Mouse (Mus musculus): ENCODE measurements around the gene Emilin3.
A peak's percentile ranks its signal among the peaks of the same experiment; 100 is the strongest.

Gene Emilin3

GRCm38 (mm10) chr2:160915821-160916610 lies 3.9 kb upstream of the Emilin3 start:
- DNase-seq (ENCODE audit: low read depth) = no peak

- DNase-seq (ENCODE audit: low read depth) = no peak
Measured at GRCm38 (mm10) chr2:160914656-160915055, 2.5 kb upstream of the Emilin3 start.

- DNase-seq (ENCODE audit: low read depth) = no peak
Measured at GRCm38 (mm10) chr2:160911558-160912201, 448 bp downstream of the Emilin3 start.

DNA sequence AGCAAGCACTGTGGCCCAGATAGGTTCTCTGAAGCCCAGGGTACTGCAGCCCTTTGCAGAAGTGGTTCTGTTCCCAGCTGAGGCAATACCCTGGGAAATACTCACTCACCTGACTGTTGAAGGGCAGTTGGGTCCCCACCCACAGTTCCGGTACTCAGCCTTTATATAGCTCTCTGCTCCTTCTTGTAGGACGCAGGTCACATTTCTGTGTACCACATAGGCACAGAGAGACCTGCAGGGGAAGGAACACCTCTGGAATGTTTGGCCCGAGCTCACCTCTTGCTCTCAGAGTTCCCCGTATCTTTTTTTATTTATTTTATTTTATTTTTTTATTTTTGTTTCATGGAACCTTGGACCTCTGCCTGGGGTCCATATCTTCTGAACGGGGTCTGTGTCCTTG lies 1.5 kb downstream of the Emilin3 start:
- no peak for DNase-seq (ENCODE audit: low read depth)

GRCm38 (mm10) chr2:160908607-160909006 lies 3.5 kb downstream of the Emilin3 start:
- no peak for DNase-seq (ENCODE audit: low read depth)

GRCm38 (mm10) chr2:160906101-160906500 lies 6.0 kb downstream of the Emilin3 start:
- DNase-seq (ENCODE audit: low read depth) = no peak

DNA sequence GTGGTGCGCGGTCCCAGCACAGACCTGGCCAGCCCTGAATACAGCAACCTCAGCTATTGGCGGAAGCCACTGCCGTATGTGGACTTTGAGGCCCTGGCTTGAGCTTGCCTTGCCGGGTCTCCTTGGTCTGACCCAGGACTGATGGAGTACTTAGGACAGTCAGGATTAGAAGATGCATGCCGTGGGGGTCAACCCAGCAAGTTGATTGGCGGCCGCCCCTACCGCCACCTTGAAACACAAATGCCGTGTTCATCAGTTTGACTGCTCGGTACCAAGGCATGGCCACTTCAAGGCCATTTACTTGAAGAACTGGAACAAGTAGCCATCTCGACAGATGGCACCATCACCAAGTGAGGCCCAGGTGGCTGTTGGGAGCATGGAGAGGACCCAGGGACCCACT lies 6.8 kb downstream of the Emilin3 start:
- DNase-seq (ENCODE audit: low read depth) = no peak

- no peak for DNase-seq (ENCODE audit: low read depth)
Measured at GRCm38 (mm10) chr2:160901656-160902412, 10.3 kb downstream of the Emilin3 start.

- no peak for DNase-seq (ENCODE audit: low read depth)
Measured at GRCm38 (mm10) chr2:160891697-160892096, 20.4 kb downstream of the Emilin3 start.

- DNase-seq (ENCODE audit: low read depth) = no peak
Measured at GRCm38 (mm10) chr2:160891045-160891444, 21.1 kb downstream of the Emilin3 start.

DNA sequence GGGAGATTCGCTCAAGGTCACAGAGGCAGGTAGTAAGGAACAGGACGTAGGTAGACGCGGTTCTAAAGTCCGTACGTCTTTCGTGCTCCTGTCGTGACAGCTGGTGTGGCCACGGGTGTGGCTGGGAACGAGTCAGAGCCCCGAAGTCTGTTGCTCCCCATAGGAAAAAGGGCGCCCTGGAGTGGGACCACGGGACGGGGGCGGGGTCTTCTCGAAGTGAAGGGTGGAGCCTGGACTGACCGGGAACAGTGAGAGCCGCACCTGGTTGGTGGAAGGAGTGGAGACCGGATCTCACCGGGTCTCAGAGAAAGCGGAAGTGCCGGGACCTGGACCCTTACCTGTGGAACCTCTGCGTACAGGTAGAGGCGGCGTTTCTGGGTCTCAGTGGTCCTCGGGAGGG lies 24.3 kb downstream of the Emilin3 start:
- DNase-seq (ENCODE audit: low read depth) = no peak

DNA sequence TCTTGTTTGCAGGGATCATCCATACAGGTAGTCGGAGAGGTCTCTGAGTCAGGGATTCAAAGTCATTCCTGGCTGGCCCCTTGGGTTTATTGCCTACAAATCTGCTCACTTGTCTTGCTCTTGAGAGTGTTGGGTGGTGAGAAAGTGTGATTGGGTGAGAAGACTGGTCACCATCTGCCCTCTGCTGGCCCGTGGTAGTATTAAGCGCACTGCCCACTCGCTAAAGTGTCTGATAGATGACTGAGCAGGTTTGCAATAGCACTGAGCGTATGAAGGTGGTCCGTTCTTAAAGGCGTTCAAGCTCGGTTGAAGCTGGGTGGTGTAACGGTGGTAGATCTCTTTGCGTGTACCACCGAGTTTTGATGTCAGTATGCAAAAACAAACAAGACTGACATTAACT lies 24.8 kb downstream of the Emilin3 start:
- peak; percentile 56 for DNase-seq (ENCODE audit: low read depth)

DNA sequence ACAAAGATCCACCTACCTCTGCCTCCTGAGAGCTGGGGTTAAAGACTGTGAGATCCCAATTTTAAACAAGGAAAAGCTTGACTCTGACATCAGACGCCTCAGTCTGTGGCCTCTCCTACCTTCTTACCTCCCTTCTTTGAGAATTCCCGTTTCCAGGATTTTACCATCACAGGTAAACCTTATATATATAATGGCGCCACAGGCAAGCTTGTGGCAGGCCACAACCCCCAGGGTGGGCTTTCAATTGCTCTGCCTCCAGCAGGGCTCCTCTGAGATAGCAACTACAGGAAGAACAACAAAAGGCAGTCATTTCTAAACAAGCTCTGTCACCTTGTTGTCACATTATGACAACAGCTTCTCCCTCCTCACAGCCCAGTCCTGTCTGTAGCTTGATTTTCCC lies 25.9 kb downstream of the Emilin3 start:
- no peak for DNase-seq (ENCODE audit: low read depth)

DNA sequence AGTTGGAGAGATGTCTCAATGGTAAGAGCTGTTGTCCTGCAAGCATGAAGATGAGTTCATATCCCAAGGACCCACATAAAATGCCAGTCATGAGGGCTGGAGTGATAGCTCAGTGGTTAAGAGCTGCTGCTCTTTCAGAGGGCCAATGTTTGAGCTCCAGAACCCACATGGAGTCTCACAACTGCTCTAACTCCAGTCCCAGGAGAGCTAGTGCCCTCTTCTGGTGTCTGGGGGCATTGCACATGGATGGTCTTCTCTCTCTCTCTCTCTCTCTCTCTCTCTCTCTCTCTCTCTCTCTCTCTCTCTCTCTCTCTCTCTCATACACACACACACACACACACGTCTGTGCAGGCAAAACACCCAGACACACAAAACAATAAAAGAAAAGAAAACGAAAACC lies 27.3 kb downstream of the Emilin3 start:
- DNase-seq (ENCODE audit: low read depth) = peak; percentile 71

DNA sequence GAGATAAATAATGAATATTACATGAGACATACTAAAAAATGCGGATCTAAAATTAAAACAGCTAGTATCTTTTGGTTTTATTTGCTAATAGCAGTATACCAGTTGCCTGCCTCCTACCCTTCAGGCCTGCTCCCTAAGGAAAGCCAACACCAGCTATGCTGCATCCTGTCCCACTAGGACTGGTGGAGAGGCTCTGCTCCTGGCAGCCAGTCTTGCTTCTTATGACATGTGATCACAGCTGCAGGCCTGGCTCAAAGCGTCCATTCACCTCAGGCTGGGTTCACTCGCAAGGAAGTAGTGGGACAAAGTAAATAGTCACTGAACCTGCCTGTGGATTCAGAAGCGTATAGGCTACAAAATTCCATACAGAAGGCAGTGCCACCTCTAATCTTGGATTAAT lies 28.2 kb downstream of the Emilin3 start:
- no peak for DNase-seq (ENCODE audit: low read depth)

DNA sequence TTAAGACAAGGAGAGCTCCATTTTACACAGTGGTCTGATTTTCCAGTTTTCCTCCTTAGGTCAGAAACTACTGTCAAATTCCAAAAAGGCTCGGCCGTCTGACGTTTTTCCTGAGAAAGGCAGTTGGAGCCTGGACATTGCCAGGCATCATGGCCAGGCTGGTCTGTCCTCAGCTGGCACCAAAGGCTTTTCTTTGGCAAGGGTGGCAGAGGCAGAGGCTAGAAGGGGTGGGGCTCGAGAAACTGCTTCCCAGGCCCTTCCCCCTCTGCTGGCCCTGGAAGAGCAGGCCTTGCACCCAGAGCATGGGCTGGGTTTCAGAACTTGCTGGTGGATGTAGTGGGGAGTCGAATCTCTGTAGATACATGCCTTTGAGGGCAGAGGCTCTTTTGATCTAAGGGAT lies 29.7 kb downstream of the Emilin3 start:
- no peak for DNase-seq (ENCODE audit: low read depth)

DNA sequence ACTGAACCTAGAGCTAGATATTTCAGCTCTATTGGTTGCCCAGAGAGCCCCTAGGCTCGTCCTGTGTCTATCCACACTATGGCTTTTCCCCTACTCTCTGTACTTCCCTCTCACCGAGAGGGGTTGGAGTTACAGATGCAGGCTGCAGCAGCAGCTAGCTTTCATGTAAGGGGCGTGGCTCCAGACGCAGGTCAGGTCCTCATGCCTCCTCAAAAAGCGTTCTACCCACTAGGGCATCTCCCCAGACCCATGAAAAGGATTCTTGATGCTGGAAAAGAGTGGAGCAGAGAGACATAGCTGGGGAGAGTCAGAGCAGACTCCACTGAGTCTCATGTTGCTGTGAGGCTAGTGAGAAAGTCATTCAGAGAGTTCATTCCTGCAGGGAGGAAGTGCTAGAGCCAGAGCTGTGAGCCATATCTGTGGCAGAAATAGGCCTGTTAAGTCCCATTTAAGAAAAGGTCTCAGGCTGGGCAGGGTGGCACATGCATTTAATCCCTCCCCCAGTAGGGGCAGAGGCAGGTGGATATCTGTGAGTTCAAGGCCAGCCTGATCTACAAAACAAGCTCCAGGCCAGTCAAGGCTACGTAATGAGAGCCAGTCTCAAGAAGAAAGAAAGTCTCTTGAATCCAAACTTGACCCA lies 30.5 kb downstream of the Emilin3 start:
- no peak for DNase-seq (ENCODE audit: low read depth)

DNA sequence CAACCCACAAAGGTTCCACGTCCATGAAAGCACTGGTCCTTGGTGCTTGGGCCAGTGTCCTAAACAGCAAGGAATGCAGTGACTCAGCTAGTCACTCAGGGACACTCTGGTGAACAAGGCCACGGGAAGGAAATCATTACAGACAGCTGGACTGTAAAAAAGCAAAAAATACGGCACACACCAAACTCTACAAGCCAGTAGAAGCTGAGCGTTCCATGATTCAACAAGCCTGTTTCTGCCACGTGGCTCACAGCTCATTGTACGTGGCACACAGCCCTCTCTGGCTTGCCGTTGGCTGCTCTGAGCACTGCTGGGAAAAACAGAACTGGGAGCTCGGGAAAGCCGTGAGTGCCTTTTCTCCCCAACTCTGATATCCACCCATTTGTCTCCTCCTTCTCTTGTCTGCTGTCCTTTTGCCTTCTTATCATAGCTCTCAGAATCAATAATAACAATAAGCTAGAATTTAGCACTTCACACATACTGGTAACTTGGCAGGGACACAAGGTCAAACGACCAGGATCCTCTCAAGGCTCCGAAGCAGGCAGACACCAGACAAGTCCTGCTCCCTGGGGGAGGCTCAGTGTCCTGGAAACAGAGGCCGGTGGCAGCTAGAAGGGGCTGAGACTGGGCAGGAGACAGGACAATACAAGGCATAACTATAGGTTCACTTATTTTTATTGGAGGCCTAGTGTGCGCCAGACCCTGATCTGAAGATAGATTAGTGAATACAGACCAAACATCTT lies 31.5 kb downstream of the Emilin3 start, which contains the start of gene Lpin3:
Lpin3 (plus strand) TSS at position 218 of the 743 bp plus-strand sequence.
- peak; percentile 24 for DNase-seq (ENCODE audit: low read depth)

GRCm38 (mm10) chr2:160876115-160876514 lies 36.0 kb downstream of the Emilin3 start:
- peak; percentile 39 for DNase-seq (ENCODE audit: low read depth)

DNA sequence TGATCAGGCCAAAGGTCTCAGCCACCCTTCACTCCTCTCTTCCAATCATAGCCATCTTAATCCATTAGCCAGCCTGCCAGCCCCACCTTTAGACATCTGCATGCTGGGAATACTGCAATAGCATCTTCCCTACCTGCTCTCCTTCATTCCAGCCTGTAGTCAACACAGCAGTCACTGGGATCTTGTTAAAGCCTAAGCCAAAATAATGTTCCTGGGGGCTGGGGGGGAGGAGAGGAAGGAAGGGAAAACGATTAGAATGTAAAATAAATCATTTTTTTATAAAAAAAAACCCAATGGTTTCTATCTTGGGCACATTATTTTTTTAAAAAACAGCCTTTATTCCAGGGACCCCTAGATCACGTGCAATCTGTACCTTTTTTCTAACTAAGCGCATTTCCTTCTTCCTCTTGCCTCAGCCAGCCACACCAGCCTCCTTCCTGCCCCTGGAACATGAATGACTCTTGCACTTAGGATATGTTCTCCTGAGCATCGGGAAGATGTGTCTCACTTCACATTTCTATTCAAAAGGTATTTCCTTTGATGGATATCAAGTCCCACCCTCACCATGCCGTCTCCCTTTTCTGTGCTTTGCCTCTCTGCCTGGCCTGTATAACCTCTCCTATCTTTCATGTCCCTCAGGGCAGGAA lies 37.8 kb downstream of the Emilin3 start:
- DNase-seq (ENCODE audit: low read depth) = no peak

DNA sequence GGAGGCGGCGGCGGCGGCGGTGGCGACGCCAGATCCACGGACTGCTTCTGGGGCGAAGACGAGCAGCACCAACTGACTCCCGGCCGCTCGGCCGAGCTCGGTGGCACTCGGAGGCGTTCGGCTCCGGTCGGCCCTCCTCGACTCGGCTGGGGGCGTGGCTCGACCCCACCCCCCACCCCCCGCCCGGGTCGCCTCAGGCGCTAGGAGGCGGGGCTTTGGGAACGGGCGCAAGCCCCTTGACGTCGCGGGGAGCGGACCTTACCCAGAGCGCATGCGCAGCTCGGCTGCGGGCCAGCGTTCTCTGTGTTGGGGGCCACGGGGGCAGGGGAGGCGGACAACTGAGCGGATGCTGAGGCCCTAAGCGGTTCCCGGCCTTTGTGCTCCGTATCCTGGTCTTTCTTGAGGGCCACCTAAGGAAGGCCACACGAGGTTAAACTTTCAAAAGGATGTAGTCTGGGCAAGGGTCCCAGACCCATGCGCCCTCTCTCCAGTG lies 39.2 kb downstream of the Emilin3 start, which contains the start of gene Zhx3:
Zhx3 (minus strand) TSS at position 109 of the 493 bp plus-strand sequence.
- DNase-seq (ENCODE audit: low read depth) = peak; percentile 84
